Mouse (Mus musculus) hindbrain, embryonic 12.5 days (tissue): ENCODE results near the gene Asb6. TPM values are rescaled to one million over a fixed set of nuclear protein-coding genes. Genes with fewer than 3 reads are reported as not detected.
A peak's percentile ranks its signal among the peaks of the same experiment; 100 is the strongest.

Source experiments
- ATAC-seq: fragments of 200-750 bp; cut with Nextera tagmentation; 2 replicates; pipeline ENCODE4 v1.8.0; 2017; ENCODE audit warnings: moderate TSS enrichment; ENCODE audit not compliant: low FRiP score
- H3K27ac ChIP-seq: fragments of 300-500 bp; sonication (generic); 2 replicates; pipeline ENCODE4 v1.5.1; 2016; ENCODE audit warnings: mild to moderate bottlenecking
- H3K27me3 ChIP-seq: fragments of 300-500 bp; sonication (generic); 2 replicates; pipeline ENCODE4 v1.6.1; 2016; ENCODE audit warnings: mild to moderate bottlenecking
- H3K36me3 ChIP-seq: fragments of 300-500 bp; sonication (generic); 2 replicates; pipeline ENCODE4 v1.6.1; 2016; ENCODE audit warnings: mild to moderate bottlenecking
- H3K4me1 ChIP-seq: fragments of 300-500 bp; sonication (generic); 2 replicates; pipeline ENCODE4 v1.6.1; 2016
- H3K4me2 ChIP-seq: fragments of 300-500 bp; sonication (generic); replicated peaks from 2 replicates; pipeline ENCODE4 v1.6.1; 2016; ENCODE audit warnings: mild to moderate bottlenecking
- H3K4me3 ChIP-seq: fragments of 300-500 bp; sonication (generic); 2 replicates; pipeline ENCODE4 v1.5.1; 2016; ENCODE audit warnings: mild to moderate bottlenecking
- H3K9ac ChIP-seq: fragments of 300-500 bp; sonication (generic); 2 replicates; pipeline ENCODE4 v1.6.1; 2016; ENCODE audit warnings: mild to moderate bottlenecking, moderate library complexity
- H3K9me3 ChIP-seq: fragments of 300-500 bp; sonication (generic); replicated peaks from 2 replicates; pipeline ENCODE4 v1.6.1; 2016; ENCODE audit warnings: mild to moderate bottlenecking
- WGBS: fragments of 180-500 bp; shearing (Covaris S2); methylation state at CpG from one replicate; pipeline ENCODE4 v1.1.7; 2016; 5-methylcytosine and 5-hydroxymethylcytosine counted together
- polyA plus RNA-seq: library from polyadenylated mRNA; unstranded; fragments of >200 nt; fragmentation: Nextera tagmentation; extraction: Ambion mirVana; gene quantifications from 2 replicates; pipeline ENCODE4 v1.2.1, GENCODE M21; 2016

Asb6 gene
- polyA plus RNA-seq, 1 experiment from 2014 or later: 40.6 TPM

- no peak for ATAC-seq
- H3K4me1 ChIP-seq: peaks cover 40% of the 10 kb centered on the region
- no peaks in the 10 kb centered on the region for H3K27me3 ChIP-seq
- no peak overlapping the region for H3K27ac ChIP-seq
- no peak overlapping the region for H3K4me2 ChIP-seq
- no peaks in the 10 kb centered on the region for H3K36me3 ChIP-seq
- 75% methylated on average over 7 of the region's 7 CpGs for WGBS
- no peaks in the 10 kb centered on the region for H3K9me3 ChIP-seq
- no peak overlapping the region for H3K9ac ChIP-seq
- no peak overlapping the region for H3K4me3 ChIP-seq
Measured at GRCm38 (mm10) chr2:30792061-30792460, 38.1 kb downstream of the Asb6 start.

GRCm38 (mm10) chr2:30787466-30787865 lies 42.7 kb downstream of the Asb6 start:
- Histone ChIP-seq H3K27me3 (no peaks in the 10 kb centered on the region), H3K36me3 (no peaks in the 10 kb centered on the region), H3K27ac (peak overlapping the region; percentile 25), H3K9me3 (no peaks in the 10 kb centered on the region), H3K4me2 (no peak overlapping the region), H3K4me1 (peaks cover 45% of the 10 kb centered on the region), H3K9ac (peak overlapping the region; percentile 24), H3K4me3 (no peak overlapping the region)
- 61% methylated on average over 4 of the region's 4 CpGs for WGBS
- ATAC-seq: peak; percentile 20; the same call in 1 of the 2 replicates

GRCm38 (mm10) chr2:30784078-30784994 lies 45.8 kb downstream of the Asb6 start:
- Histone ChIP-seq H3K9ac (peak overlapping the region; percentile 48), H3K36me3 (no peaks in the 10 kb centered on the region), H3K4me1 (peaks cover 47% of the 10 kb centered on the region), H3K27ac (peak overlapping the region; percentile 73), H3K4me2 (peak overlapping the region; percentile 51), H3K27me3 (no peaks in the 10 kb centered on the region), H3K4me3 (0 out of 2 replicates have a peak overlapping the region, but pooled peaks have one; percentile 3), H3K9me3 (no peaks in the 10 kb centered on the region)
- ATAC-seq: peak; percentile 23; the same call in 1 of the 2 replicates
- WGBS: 10% methylated on average over 39 of the region's 40 CpGs

GRCm38 (mm10) chr2:30783346-30783745 lies 46.8 kb downstream of the Asb6 start:
- Histone ChIP-seq H3K27me3 (no peaks in the 10 kb centered on the region), H3K36me3 (no peaks in the 10 kb centered on the region), H3K9me3 (no peaks in the 10 kb centered on the region), H3K4me2 (peak overlapping the region; percentile 51), H3K27ac (peak overlapping the region; percentile 73; the same call in 1 of the 2 replicates), H3K4me1 (peaks cover 54% of the 10 kb centered on the region), H3K4me3 (no peak overlapping the region), H3K9ac (peak overlapping the region; percentile 51; the same call in 1 of the 2 replicates)
- peak; percentile 24 for ATAC-seq
- 0% methylated on average over 12 of the region's 13 CpGs for WGBS

GRCm38 (mm10) chr2:30782312-30783290 lies 47.5 kb downstream of the Asb6 start:
- 79% methylated on average over 8 of the region's 8 CpGs for WGBS
- H3K4me3 ChIP-seq: no peak overlapping the region

GRCm38 (mm10) chr2:30779241-30779640 lies 50.9 kb downstream of the Asb6 start:
- Histone ChIP-seq H3K4me2 (no peak overlapping the region), H3K27me3 (no peaks in the 10 kb centered on the region), H3K9ac (no peak overlapping the region), H3K4me3 (no peak overlapping the region), H3K36me3 (no peaks in the 10 kb centered on the region), H3K9me3 (no peaks in the 10 kb centered on the region), H3K27ac (peak overlapping the region; percentile 48), H3K4me1 (peaks cover 22% of the 10 kb centered on the region)
- ATAC-seq: no peak
- 4% methylated on average over 5 of the region's 5 CpGs for WGBS

More at GRCm38 (mm10) chr2:30782312-30783290, 47.5 kb downstream of the Asb6 start:
- Histone ChIP-seq H3K36me3 (no peaks in the 10 kb centered on the region), H3K27me3 (no peaks in the 10 kb centered on the region), H3K4me1 (peaks cover 48% of the 10 kb centered on the region), H3K4me2 (peak overlapping the region; percentile 51), H3K27ac (0 out of 2 replicates have a peak overlapping the region, but pooled peaks have one; percentile 73), H3K9ac (peak overlapping the region; percentile 51; the same call in 1 of the 2 replicates), H3K9me3 (no peaks in the 10 kb centered on the region)
- peak; percentile 0; the same call in 1 of the 2 replicates for ATAC-seq

- ATAC-seq: no peak
- H3K9ac ChIP-seq: no peak overlapping the region
- H3K27me3 ChIP-seq: no peaks in the 10 kb centered on the region
- H3K9me3 ChIP-seq: no peaks in the 10 kb centered on the region
- H3K4me3 ChIP-seq: no peak overlapping the region
- no peaks in the 10 kb centered on the region for H3K36me3 ChIP-seq
- H3K4me2 ChIP-seq: no peak overlapping the region
- H3K27ac ChIP-seq: no peak overlapping the region
- 62% methylated on average over 4 of the region's 4 CpGs for WGBS
- peaks cover 15% of the 10 kb centered on the region for H3K4me1 ChIP-seq
Measured at GRCm38 (mm10) chr2:30778235-30778634, 51.9 kb downstream of the Asb6 start.

- ATAC-seq: no peak
Measured at GRCm38 (mm10) chr2:30777266-30777665, 52.9 kb downstream of the Asb6 start.

GRCm38 (mm10) chr2:30775955-30776354 lies 54.2 kb downstream of the Asb6 start:
- Histone ChIP-seq H3K27me3 (no peaks in the 10 kb centered on the region), H3K36me3 (no peaks in the 10 kb centered on the region), H3K27ac (no peak overlapping the region), H3K9me3 (no peaks in the 10 kb centered on the region), H3K4me3 (no peak overlapping the region), H3K4me2 (no peak overlapping the region), H3K9ac (no peak overlapping the region), H3K4me1 (peaks cover 33% of the 10 kb centered on the region)
- 57% methylated on average over 3 of the region's 3 CpGs for WGBS
- no peak for ATAC-seq

More at GRCm38 (mm10) chr2:30777266-30777665, 52.9 kb downstream of the Asb6 start:
- peaks cover 20% of the 10 kb centered on the region for H3K4me1 ChIP-seq
- H3K9ac ChIP-seq: no peak overlapping the region
- H3K36me3 ChIP-seq: no peaks in the 10 kb centered on the region
- H3K4me2 ChIP-seq: no peak overlapping the region
- no peak overlapping the region for H3K4me3 ChIP-seq
- no peak overlapping the region for H3K27ac ChIP-seq
- WGBS: 81% methylated on average over 3 of the region's 3 CpGs
- H3K27me3 ChIP-seq: no peaks in the 10 kb centered on the region
- no peaks in the 10 kb centered on the region for H3K9me3 ChIP-seq

- Histone ChIP-seq H3K4me3 (no peak overlapping the region), H3K9ac (no peak overlapping the region), H3K9me3 (no peaks in the 10 kb centered on the region), H3K36me3 (no peaks in the 10 kb centered on the region), H3K4me1 (peaks cover 27% of the 10 kb centered on the region), H3K27me3 (no peaks in the 10 kb centered on the region), H3K4me2 (no peak overlapping the region), H3K27ac (peak overlapping the region; percentile 92)
- 71% methylated on average over 8 of the region's 8 CpGs for WGBS
- ATAC-seq: no peak
Measured at GRCm38 (mm10) chr2:30773313-30774005, 56.7 kb downstream of the Asb6 start.
